Mouse (Mus musculus) ES-Bruce4 (cell line): Measurements from ENCODE around the gene Lama4.

Experiments
- CTCF ChIP-seq: IDR thresholded peaks from one replicate; pipeline ENCODE4 v1.8.1; 2011; ENCODE audit warnings: low read depth, low read length
- EP300 ChIP-seq: IDR thresholded peaks from 2 replicates; pipeline ENCODE4 v1.6.1; 2011; ENCODE audit warnings: low read depth, low read length; ENCODE audit not compliant: insufficient read depth
- POLR2A ChIP-seq: IDR thresholded peaks from one replicate; pipeline ENCODE4 v1.8.1; 2011; ENCODE audit warnings: low read length; ENCODE audit not compliant: insufficient read depth

DNA sequence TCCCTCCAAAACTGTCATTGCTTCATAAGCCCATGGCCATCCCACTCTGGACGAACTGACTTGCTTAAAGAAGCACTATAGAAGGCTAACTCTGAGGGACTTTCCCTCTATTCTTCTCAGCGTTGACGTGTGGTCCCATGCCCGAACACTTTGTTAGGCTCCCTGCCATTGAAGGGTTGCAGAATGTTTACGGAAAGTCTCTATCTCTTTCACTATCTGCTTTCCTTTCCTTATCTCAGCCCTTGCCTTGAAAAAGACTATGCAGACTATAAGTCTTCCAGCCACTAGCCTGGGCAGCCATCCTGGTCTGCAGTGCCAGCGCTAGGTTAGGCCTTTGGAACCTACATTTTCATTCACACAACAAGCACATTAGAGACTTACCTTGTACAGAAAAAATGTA, 4.7 kb downstream of the Lama4 start:
- no peak for TF ChIP-seq CTCF
- TF ChIP-seq POLR2A: no peak
- TF ChIP-seq EP300: no peak
